Mouse (Mus musculus): ENCODE results near the gene Mcu. TPM values are rescaled to one million over a fixed set of nuclear protein-coding genes. Genes with fewer than 3 reads are reported as not detected.

Gene Mcu
- polyA plus RNA-seq, 1 experiment from 2014 or later: 23.8 TPM

DNA sequence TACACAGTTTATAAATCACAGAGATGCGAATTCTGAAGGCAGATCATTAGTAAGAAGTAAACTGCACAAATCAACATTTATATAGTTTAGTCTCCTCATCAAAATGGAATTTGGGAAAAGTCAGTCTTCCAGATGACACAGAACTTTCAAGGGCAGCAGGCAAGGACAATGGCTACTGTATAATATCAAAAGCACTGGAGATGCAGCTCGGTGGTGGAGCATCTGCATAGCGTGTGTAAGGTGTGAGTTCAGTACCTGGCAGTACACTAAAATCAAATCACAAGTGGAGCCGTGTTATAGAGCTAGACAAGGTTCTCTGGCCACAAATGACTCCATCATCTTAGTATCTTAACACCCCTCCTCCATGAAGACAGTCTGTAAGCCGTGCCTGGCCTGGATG, 58.3 kb downstream of the Mcu start:
- Histone ChIP-seq H3K4me2 (ENCODE audit: low read depth, low read length) (no peak overlapping the region), H3K9me3 (replicated peaks; ENCODE audit: control insufficient read depth, low read length) (0 out of 2 replicates have a peak, but pooled peaks cover 2% of the 10 kb centered on the region), H3K9ac (ENCODE audit: low read length) (no peak overlapping the region), H3K36me3 (ENCODE audit: control insufficient read depth, insufficient read depth) (no peaks in the 10 kb centered on the region), H3K4me3 (ENCODE audit: low read length) (no peak overlapping the region), H3K4me1 (ENCODE audit: control insufficient read depth, insufficient read depth, low read length) (peaks cover 8% of the 10 kb centered on the region), H3K27ac (ENCODE audit: low read length) (no peak overlapping the region), H3K27me3 (ENCODE audit: control insufficient read depth, insufficient read depth, low read length) (no peaks in the 10 kb centered on the region)
- no peak for ATAC-seq (replicated peaks; ENCODE audit: extremely low read depth, insufficient read depth, low FRiP score)
- 83% methylated on average over 5 of the region's 5 CpGs for WGBS

DNA sequence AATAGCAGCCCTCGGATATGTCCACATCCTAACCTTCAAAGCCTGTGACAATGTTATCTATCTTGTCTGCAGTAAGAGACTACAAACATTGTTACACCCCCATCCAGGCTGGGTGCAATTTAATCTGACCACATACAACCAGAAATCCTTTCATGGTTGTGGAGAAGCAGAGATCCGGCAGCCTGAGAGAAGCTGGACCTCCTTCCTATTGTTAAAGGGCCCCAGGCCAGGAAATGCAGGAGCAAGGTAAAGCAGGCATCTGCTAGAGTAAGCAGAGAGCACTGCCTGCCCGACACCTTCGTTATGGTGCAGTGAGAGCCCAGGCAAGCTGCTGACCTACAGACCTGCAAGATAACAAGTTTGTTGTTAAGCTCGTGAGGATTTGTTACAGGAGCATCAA, 60.0 kb downstream of the Mcu start:
- Histone ChIP-seq H3K27ac (ENCODE audit: low read length) (0 out of 2 replicates have a peak overlapping the region, but pooled peaks have one; percentile 9), H3K27me3 (ENCODE audit: control insufficient read depth, insufficient read depth, low read length) (no peaks in the 10 kb centered on the region), H3K36me3 (ENCODE audit: control insufficient read depth, insufficient read depth) (no peaks in the 10 kb centered on the region), H3K9ac (ENCODE audit: low read length) (no peak overlapping the region), H3K4me1 (ENCODE audit: control insufficient read depth, insufficient read depth, low read length) (peaks cover 10% of the 10 kb centered on the region), H3K4me3 (ENCODE audit: low read length) (no peak overlapping the region), H3K4me2 (ENCODE audit: low read depth, low read length) (no peak overlapping the region), H3K9me3 (replicated peaks; ENCODE audit: control insufficient read depth, low read length) (0 out of 2 replicates have a peak, but pooled peaks cover 2% of the 10 kb centered on the region)
- ATAC-seq (replicated peaks; ENCODE audit: extremely low read depth, insufficient read depth, low FRiP score): no peak
- 20% methylated on average over 5 of the region's 5 CpGs for WGBS

DNA sequence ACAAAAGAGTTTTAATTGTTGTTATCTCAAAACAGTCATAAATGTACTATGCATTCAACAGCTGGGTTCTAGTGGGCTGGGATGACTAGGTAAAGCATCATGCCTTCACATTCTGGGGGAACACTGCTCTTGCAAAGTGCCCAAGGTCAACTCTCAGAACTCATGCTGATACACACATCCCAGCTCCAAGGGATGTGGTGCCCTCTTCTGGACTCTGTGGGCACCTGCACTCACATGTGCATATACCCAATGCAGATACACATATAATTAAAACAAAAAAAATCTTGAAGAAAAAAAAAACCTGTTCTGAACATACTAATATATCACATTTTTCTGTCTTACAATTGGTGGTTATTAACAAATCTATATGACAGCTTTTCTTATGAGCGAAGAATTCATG, 62.2 kb downstream of the Mcu start:
- 96% methylated on average over 1 of the region's 1 CpGs for WGBS
- H3K4me2 ChIP-seq (ENCODE audit: low read depth, low read length): no peak overlapping the region
- H3K36me3 ChIP-seq (ENCODE audit: control insufficient read depth, insufficient read depth): no peaks in the 10 kb centered on the region
- H3K27me3 ChIP-seq (ENCODE audit: control insufficient read depth, insufficient read depth, low read length): no peaks in the 10 kb centered on the region
- H3K4me1 ChIP-seq (ENCODE audit: control insufficient read depth, insufficient read depth, low read length): peaks cover 10% of the 10 kb centered on the region
- no peak overlapping the region for H3K27ac ChIP-seq (ENCODE audit: low read length)
- H3K9ac ChIP-seq (ENCODE audit: low read length): no peak overlapping the region
- 0 out of 2 replicates have a peak, but pooled peaks cover 2% of the 10 kb centered on the region for H3K9me3 ChIP-seq (replicated peaks; ENCODE audit: control insufficient read depth, low read length)
- H3K4me3 ChIP-seq (ENCODE audit: low read length): no peak overlapping the region
- ATAC-seq (replicated peaks; ENCODE audit: extremely low read depth, insufficient read depth, low FRiP score): no peak

DNA sequence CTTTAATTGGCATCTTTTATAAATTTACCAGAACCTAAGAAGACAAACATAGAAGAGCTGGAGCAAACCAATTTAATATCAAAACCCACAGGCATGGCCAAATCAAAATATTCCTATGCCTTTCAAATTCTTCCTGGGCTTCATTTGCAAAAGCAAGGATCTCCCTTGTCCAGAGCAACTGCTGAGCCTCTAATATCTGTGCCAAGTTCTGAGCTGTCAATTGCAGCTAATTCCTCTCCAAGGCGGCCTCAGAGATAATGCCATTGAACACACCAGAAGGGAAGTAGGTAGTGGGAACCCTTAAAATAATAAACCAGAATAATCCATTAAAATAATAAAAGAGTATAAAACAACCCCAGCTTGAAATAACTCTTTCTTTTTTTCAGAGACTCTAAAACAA, 64.0 kb downstream of the Mcu start:
- 33% methylated on average over 1 of the region's 1 CpGs for WGBS
- Histone ChIP-seq H3K27ac (ENCODE audit: low read length) (no peak overlapping the region), H3K9ac (ENCODE audit: low read length) (no peak overlapping the region)

DNA sequence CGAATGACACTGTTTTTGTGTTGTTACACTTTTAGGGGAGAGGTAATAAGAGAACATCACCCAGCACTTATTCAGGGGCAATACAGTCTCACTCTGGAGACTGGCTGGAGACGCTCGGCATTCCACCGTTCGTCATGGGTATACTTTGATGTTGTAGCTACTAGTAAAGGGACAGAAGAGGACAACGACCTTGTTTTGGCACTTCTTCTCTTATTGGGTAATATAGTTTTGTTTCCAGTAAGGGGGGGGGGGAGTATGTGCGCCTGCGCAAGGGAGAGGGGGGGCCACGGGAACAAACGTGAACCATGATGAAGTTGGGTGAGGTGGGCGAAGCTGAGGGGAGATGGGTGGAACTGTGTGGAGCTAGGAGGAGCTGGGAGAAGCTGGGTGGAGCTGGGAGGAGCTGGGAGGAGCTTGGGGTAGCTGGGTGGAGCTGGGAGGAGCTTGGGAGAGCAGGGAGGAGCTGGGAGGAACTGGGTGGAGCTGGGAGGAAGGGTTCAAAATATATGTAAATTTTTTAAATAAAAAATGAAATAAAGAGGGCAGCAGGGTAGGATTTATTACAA, 67.6 kb downstream of the Mcu start:
- H3K27me3 ChIP-seq (ENCODE audit: control insufficient read depth, insufficient read depth, low read length): no peaks in the 10 kb centered on the region
- peaks cover 7% of the 10 kb centered on the region for H3K36me3 ChIP-seq (ENCODE audit: control insufficient read depth, insufficient read depth)
- H3K9me3 ChIP-seq (replicated peaks; ENCODE audit: control insufficient read depth, low read length): peaks cover 11% of the 10 kb centered on the region
- H3K4me2 ChIP-seq (ENCODE audit: low read depth, low read length): no peak overlapping the region
- no peak overlapping the region for H3K4me3 ChIP-seq (ENCODE audit: low read length)
- no peak overlapping the region for H3K27ac ChIP-seq (ENCODE audit: low read length)
- no peak overlapping the region for H3K9ac ChIP-seq (ENCODE audit: low read length)
- H3K4me1 ChIP-seq (ENCODE audit: control insufficient read depth, insufficient read depth, low read length): 0 out of 2 replicates have a peak, but pooled peaks cover 4% of the 10 kb centered on the region
- 80% methylated on average over 11 of the region's 11 CpGs for WGBS
- no peak for ATAC-seq (replicated peaks; ENCODE audit: extremely low read depth, insufficient read depth, low FRiP score)

More for the DNA sequence above, 64.0 kb downstream of the Mcu start:
- no peak for ATAC-seq (replicated peaks; ENCODE audit: extremely low read depth, insufficient read depth, low FRiP score)
- Histone ChIP-seq H3K4me1 (ENCODE audit: control insufficient read depth, insufficient read depth, low read length) (peaks cover 10% of the 10 kb centered on the region), H3K4me3 (ENCODE audit: low read length) (no peak overlapping the region), H3K36me3 (ENCODE audit: control insufficient read depth, insufficient read depth) (no peaks in the 10 kb centered on the region), H3K4me2 (ENCODE audit: low read depth, low read length) (no peak overlapping the region), H3K27me3 (ENCODE audit: control insufficient read depth, insufficient read depth, low read length) (no peaks in the 10 kb centered on the region), H3K9me3 (replicated peaks; ENCODE audit: control insufficient read depth, low read length) (peaks cover 2% of the 10 kb centered on the region; the same call in 1 of the 2 replicates)

DNA sequence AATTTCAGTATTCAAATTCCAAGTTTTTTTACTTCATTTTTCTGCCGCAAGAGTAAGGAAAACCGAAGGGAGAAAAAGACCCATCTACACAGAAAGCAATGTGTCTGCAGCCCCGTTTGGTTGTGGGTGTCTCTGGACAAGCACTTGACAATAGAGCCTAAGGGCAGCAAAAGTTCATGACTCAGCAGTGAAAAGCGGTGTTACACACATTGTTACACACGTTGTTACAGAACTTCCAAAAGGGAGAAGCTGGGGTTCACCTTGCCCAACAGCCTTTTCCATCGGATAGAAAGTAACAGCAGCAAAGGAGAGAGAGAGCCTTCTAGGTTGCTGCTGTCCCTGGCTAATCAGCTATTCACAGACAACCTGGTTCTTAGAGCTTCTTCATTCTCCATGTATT, 68.3 kb downstream of the Mcu start:
- no peak for ATAC-seq (replicated peaks; ENCODE audit: extremely low read depth, insufficient read depth, low FRiP score)
- H3K27ac ChIP-seq (ENCODE audit: low read length): no peak overlapping the region
- H3K4me2 ChIP-seq (ENCODE audit: low read depth, low read length): no peak overlapping the region
- H3K4me1 ChIP-seq (ENCODE audit: control insufficient read depth, insufficient read depth, low read length): 0 out of 2 replicates have a peak, but pooled peaks cover 4% of the 10 kb centered on the region
- no peak overlapping the region for H3K9ac ChIP-seq (ENCODE audit: low read length)
- no peaks in the 10 kb centered on the region for H3K27me3 ChIP-seq (ENCODE audit: control insufficient read depth, insufficient read depth, low read length)
- 71% methylated on average over 6 of the region's 6 CpGs for WGBS
- H3K4me3 ChIP-seq (ENCODE audit: low read length): no peak overlapping the region
- H3K9me3 ChIP-seq (replicated peaks; ENCODE audit: control insufficient read depth, low read length): peaks cover 11% of the 10 kb centered on the region
- peaks cover 7% of the 10 kb centered on the region for H3K36me3 ChIP-seq (ENCODE audit: control insufficient read depth, insufficient read depth)

DNA sequence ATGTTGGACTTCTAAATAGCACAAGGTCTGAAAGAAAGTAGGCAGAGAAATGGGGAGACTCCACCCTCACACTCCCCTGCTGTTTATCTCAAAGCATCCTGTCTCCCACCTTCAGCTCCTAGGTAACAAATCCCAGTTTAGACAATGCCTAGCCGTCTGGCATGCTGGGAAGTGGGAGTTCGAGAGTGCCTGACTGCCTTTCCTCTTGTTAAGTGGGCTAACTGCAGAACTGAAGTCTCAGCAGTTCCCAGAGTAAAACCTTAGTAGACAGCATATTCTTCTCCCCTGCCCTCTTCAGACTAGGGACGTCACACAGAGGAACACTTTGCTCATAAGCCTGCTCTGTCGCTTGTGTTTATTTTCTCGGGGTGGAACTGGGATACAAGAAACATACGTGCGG, 69.1 kb downstream of the Mcu start:
- H3K27me3 ChIP-seq (ENCODE audit: control insufficient read depth, insufficient read depth, low read length): no peaks in the 10 kb centered on the region
- H3K9me3 ChIP-seq (replicated peaks; ENCODE audit: control insufficient read depth, low read length): peaks cover 11% of the 10 kb centered on the region
- no peak overlapping the region for H3K4me3 ChIP-seq (ENCODE audit: low read length)
- 0 out of 2 replicates have a peak, but pooled peaks cover under 1% of the 10 kb centered on the region for H3K4me1 ChIP-seq (ENCODE audit: control insufficient read depth, insufficient read depth, low read length)
- WGBS: 46% methylated on average over 7 of the region's 7 CpGs
- peaks cover 7% of the 10 kb centered on the region for H3K36me3 ChIP-seq (ENCODE audit: control insufficient read depth, insufficient read depth)
- H3K9ac ChIP-seq (ENCODE audit: low read length): no peak overlapping the region
- no peak for ATAC-seq (replicated peaks; ENCODE audit: extremely low read depth, insufficient read depth, low FRiP score)
- no peak overlapping the region for H3K4me2 ChIP-seq (ENCODE audit: low read depth, low read length)
- no peak overlapping the region for H3K27ac ChIP-seq (ENCODE audit: low read length)

DNA sequence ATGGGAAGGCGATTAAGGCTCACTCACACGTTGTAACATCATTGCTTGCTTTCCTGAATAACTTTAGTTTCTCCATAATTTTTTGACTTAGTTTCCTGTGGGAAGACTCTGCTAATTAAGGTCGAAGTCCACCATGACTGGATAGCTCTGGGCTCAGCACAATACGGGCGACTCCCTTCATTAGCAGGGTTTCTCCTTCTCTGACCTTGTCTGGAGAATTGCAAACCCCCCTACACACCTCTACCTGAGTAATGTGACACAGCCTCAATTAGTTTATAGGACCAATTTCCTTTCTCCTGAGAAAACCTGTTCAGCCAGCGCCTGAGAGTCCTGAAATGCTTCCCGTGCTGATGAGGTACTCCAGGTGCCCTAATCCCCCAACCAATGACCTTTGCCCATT, 71.3 kb downstream of the Mcu start:
- no peak overlapping the region for H3K27ac ChIP-seq (ENCODE audit: low read length)
- peaks cover 7% of the 10 kb centered on the region for H3K36me3 ChIP-seq (ENCODE audit: control insufficient read depth, insufficient read depth)
- 89% methylated on average over 7 of the region's 7 CpGs for WGBS

DNA sequence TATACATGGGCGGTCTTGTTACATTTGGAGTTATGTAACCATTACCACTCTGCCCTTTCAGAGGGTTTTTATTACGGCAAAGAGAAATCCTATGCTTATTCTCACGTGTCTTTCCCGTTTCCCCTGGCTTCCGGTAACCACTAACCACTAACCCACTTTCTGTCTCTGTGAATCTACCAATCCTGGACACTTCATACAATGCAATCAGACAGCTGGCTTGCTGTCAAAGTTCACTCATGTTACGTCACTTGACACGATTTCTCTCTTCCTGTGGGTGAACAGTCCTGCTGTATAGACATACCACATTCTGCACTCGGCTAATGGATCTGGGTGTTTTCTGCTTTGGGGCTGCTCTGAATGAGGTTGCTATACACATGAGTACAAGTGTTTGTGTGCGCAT, 73.1 kb downstream of the Mcu start:
- H3K4me3 ChIP-seq (ENCODE audit: low read length): no peak overlapping the region
- H3K27me3 ChIP-seq (ENCODE audit: control insufficient read depth, insufficient read depth, low read length): no peaks in the 10 kb centered on the region
- H3K4me1 ChIP-seq (ENCODE audit: control insufficient read depth, insufficient read depth, low read length): peaks cover 10% of the 10 kb centered on the region
- no peak for ATAC-seq (replicated peaks; ENCODE audit: extremely low read depth, insufficient read depth, low FRiP score)
- H3K4me2 ChIP-seq (ENCODE audit: low read depth, low read length): no peak overlapping the region
- 77% methylated on average over 9 of the region's 9 CpGs for WGBS
- no peak overlapping the region for H3K9ac ChIP-seq (ENCODE audit: low read length)
- H3K36me3 ChIP-seq (ENCODE audit: control insufficient read depth, insufficient read depth): peaks cover 7% of the 10 kb centered on the region
- H3K9me3 ChIP-seq (replicated peaks; ENCODE audit: control insufficient read depth, low read length): peaks cover 11% of the 10 kb centered on the region
- no peak overlapping the region for H3K27ac ChIP-seq (ENCODE audit: low read length)

More for the DNA sequence above, 71.3 kb downstream of the Mcu start:
- no peaks in the 10 kb centered on the region for H3K27me3 ChIP-seq (ENCODE audit: control insufficient read depth, insufficient read depth, low read length)
- H3K4me2 ChIP-seq (ENCODE audit: low read depth, low read length): no peak overlapping the region
- ATAC-seq (replicated peaks; ENCODE audit: extremely low read depth, insufficient read depth, low FRiP score): no peak
- peaks cover 11% of the 10 kb centered on the region for H3K9me3 ChIP-seq (replicated peaks; ENCODE audit: control insufficient read depth, low read length)
- no peak overlapping the region for H3K9ac ChIP-seq (ENCODE audit: low read length)
- no peak overlapping the region for H3K4me3 ChIP-seq (ENCODE audit: low read length)
- peaks cover under 1% of the 10 kb centered on the region for H3K4me1 ChIP-seq (ENCODE audit: control insufficient read depth, insufficient read depth, low read length)

Measured in heart, embryonic 16.5 days (tissue).